Mouse (Mus musculus): Measurements from ENCODE around the gene Pla2g1b. TPM values are rescaled to one million over a fixed set of nuclear protein-coding genes. Genes with fewer than 3 reads are reported as not detected.
"Not testable (repeated sequence)": the region's sequence is repeated elsewhere in the genome, so short reads cannot be mapped to it uniquely, and the experiment has no call there.

Pla2g1b gene
- total and polyA plus RNA-seq, 2 experiments from 2014 or later = not detected

- Histone ChIP-seq H3K4me2 (ENCODE audit: low read depth) (peak overlapping the region; percentile 65), H3K4me3 (ENCODE audit: low read depth, low read length) (peak overlapping the region; percentile 32), H3K9ac (peak overlapping the region; percentile 73), H3K27ac (ENCODE audit: low read depth, low read length) (peak overlapping the region; percentile 99), H3K9me3 (ENCODE audit: low read length) (no peaks in the 10 kb centered on the region), H3K27me3 (ENCODE audit: insufficient read depth, low read length) (no peaks in the 10 kb centered on the region), H3K4me1 (ENCODE audit: insufficient read depth) (peaks cover 47% of the 10 kb centered on the region), H3K36me3 (ENCODE audit: insufficient read depth) (peaks cover 20% of the 10 kb centered on the region)
- WGBS = 1% methylated on average over 42 of the region's 43 CpGs
- DNase-seq = peak; percentile 95
- peak; percentile 31; the same call in 1 of the 2 replicates for TF ChIP-seq CTCF (IDR thresholded peaks at IDR 0.05; ENCODE audit: low read depth)
- peak; percentile 94 for ATAC-seq
Observed at GRCm38 (mm10) chr5:115436421-115437124, 29.5 kb upstream of the Pla2g1b start.

GRCm38 (mm10) chr5:115437242-115437944 lies 28.7 kb upstream of the Pla2g1b start:
- H3K27ac ChIP-seq (ENCODE audit: low read depth, low read length) = peak overlapping the region; percentile 99
- H3K27me3 ChIP-seq (ENCODE audit: insufficient read depth, low read length) = no peaks in the 10 kb centered on the region
- peak overlapping the region; percentile 73 for H3K9ac ChIP-seq
- H3K4me3 ChIP-seq (ENCODE audit: low read depth, low read length) = no peak overlapping the region
- H3K4me2 ChIP-seq (ENCODE audit: low read depth) = peak overlapping the region; percentile 65; the same call in 1 of the 2 replicates
- no peak for TF ChIP-seq CTCF (IDR thresholded peaks at IDR 0.05; ENCODE audit: low read depth)
- H3K36me3 ChIP-seq (ENCODE audit: insufficient read depth) = peaks cover 27% of the 10 kb centered on the region
- DNase-seq (no peak), ATAC-seq (no peak)
- peaks cover 39% of the 10 kb centered on the region for H3K4me1 ChIP-seq (ENCODE audit: insufficient read depth)
- H3K9me3 ChIP-seq (ENCODE audit: low read length) = no peaks in the 10 kb centered on the region
- 13% methylated on average over 7 of the region's 7 CpGs for WGBS

GRCm38 (mm10) chr5:115437945-115438315 lies 28.1 kb upstream of the Pla2g1b start:
- Histone ChIP-seq H3K4me3 (ENCODE audit: low read depth, low read length) (no peak overlapping the region), H3K27me3 (ENCODE audit: insufficient read depth, low read length) (no peaks in the 10 kb centered on the region), H3K4me2 (ENCODE audit: low read depth) (no peak overlapping the region), H3K36me3 (ENCODE audit: insufficient read depth) (peaks cover 30% of the 10 kb centered on the region), H3K9me3 (ENCODE audit: low read length) (no peaks in the 10 kb centered on the region), H3K27ac (ENCODE audit: low read depth, low read length) (peak overlapping the region; percentile 99), H3K9ac (0 out of 2 replicates have a peak overlapping the region, but pooled peaks have one; percentile 18), H3K4me1 (ENCODE audit: insufficient read depth) (peaks cover 34% of the 10 kb centered on the region)
- DNase-seq (peak; percentile 26), ATAC-seq (no peak)
- WGBS = 8% methylated on average over 2 of the region's 2 CpGs
- no peak for TF ChIP-seq CTCF (IDR thresholded peaks at IDR 0.05; ENCODE audit: low read depth)

- no peak for TF ChIP-seq CTCF (IDR thresholded peaks at IDR 0.05; ENCODE audit: low read depth)
- H3K9me3 ChIP-seq (ENCODE audit: low read length) = no peaks in the 10 kb centered on the region
- DNase-seq (no peak), ATAC-seq (no peak)
- peaks cover 32% of the 10 kb centered on the region for H3K4me1 ChIP-seq (ENCODE audit: insufficient read depth)
- H3K27ac ChIP-seq (ENCODE audit: low read depth, low read length) = 0 out of 2 replicates have a peak overlapping the region, but pooled peaks have one; percentile 29
- no peak overlapping the region for H3K4me3 ChIP-seq (ENCODE audit: low read depth, low read length)
- H3K27me3 ChIP-seq (ENCODE audit: insufficient read depth, low read length) = no peaks in the 10 kb centered on the region
- no peak overlapping the region for H3K9ac ChIP-seq
- 15% methylated on average over 7 of the region's 7 CpGs for WGBS
- peaks cover 36% of the 10 kb centered on the region for H3K36me3 ChIP-seq (ENCODE audit: insufficient read depth)
- no peak overlapping the region for H3K4me2 ChIP-seq (ENCODE audit: low read depth)
Observed at GRCm38 (mm10) chr5:115438667-115439066, 27.4 kb upstream of the Pla2g1b start.

- Histone ChIP-seq H3K4me2 (ENCODE audit: low read depth) (no peak overlapping the region), H3K27ac (ENCODE audit: low read depth, low read length) (no peak overlapping the region), H3K9me3 (ENCODE audit: low read length) (no peaks in the 10 kb centered on the region), H3K9ac (no peak overlapping the region), H3K36me3 (ENCODE audit: insufficient read depth) (peaks cover 56% of the 10 kb centered on the region), H3K4me3 (ENCODE audit: low read depth, low read length) (no peak overlapping the region), H3K27me3 (ENCODE audit: insufficient read depth, low read length) (no peaks in the 10 kb centered on the region), H3K4me1 (ENCODE audit: insufficient read depth) (peaks cover 13% of the 10 kb centered on the region; the same call in 1 of the 2 replicates)
- TF ChIP-seq CTCF (IDR thresholded peaks at IDR 0.05; ENCODE audit: low read depth) = peak; percentile 91
- peak; percentile 50 for ATAC-seq
- 22% methylated on average over 14 of the region's 14 CpGs for WGBS
- DNase-seq = peak; percentile 91
Observed at GRCm38 (mm10) chr5:115441205-115441849, 24.7 kb upstream of the Pla2g1b start.

GRCm38 (mm10) chr5:115442663-115443062 lies 23.4 kb upstream of the Pla2g1b start:
- H3K27ac ChIP-seq (ENCODE audit: low read depth, low read length); H3K4me2 ChIP-seq (ENCODE audit: low read depth); H3K9me3 ChIP-seq (ENCODE audit: low read length); DNase-seq; H3K9ac ChIP-seq; ATAC-seq; H3K27me3 ChIP-seq (ENCODE audit: insufficient read depth, low read length); H3K4me3 ChIP-seq (ENCODE audit: low read depth, low read length); H3K4me1 ChIP-seq (ENCODE audit: insufficient read depth): not testable (repeated sequence)
- 75% methylated on average over 5 of the region's 5 CpGs for WGBS
- peaks cover 68% of the 10 kb centered on the region for H3K36me3 ChIP-seq (ENCODE audit: insufficient read depth)
- TF ChIP-seq CTCF (IDR thresholded peaks at IDR 0.05; ENCODE audit: low read depth) = peak; percentile 70

Measured in forebrain, postnatal 0 days (tissue).